Mouse (Mus musculus) embryonic facial prominence, embryonic 12.5 days (tissue): ENCODE measurements around the gene Gm17359. TPM values are rescaled to one million over a fixed set of nuclear protein-coding genes. Genes with fewer than 3 reads are reported as not detected.

Experiments used
- ATAC-seq: fragments of 200-750 bp; cut with Nextera tagmentation; 2 replicates; pipeline ENCODE4 v1.8.0; 2017; ENCODE audit not compliant: insufficient number of reproducible peaks, insufficient read depth, low FRiP score, low TSS enrichment
- H3K27ac ChIP-seq: fragments of 300-500 bp; sonication (generic); 2 replicates; pipeline ENCODE4 v1.5.1; 2016; ENCODE audit warnings: mild to moderate bottlenecking
- H3K27me3 ChIP-seq: fragments of 300-500 bp; sonication (generic); 2 replicates; pipeline ENCODE4 v1.6.1; 2016; ENCODE audit warnings: mild to moderate bottlenecking, moderate library complexity
- H3K36me3 ChIP-seq: fragments of 300-500 bp; sonication (generic); 2 replicates; pipeline ENCODE4 v1.6.1; 2016; ENCODE audit warnings: mild to moderate bottlenecking
- H3K4me1 ChIP-seq: fragments of 300-500 bp; sonication (generic); 2 replicates; pipeline ENCODE4 v1.6.1; 2016
- H3K4me2 ChIP-seq: fragments of 300-500 bp; sonication (generic); replicated peaks from 2 replicates; pipeline ENCODE4 v1.6.1; 2016; ENCODE audit warnings: mild to moderate bottlenecking, moderate library complexity
- H3K4me3 ChIP-seq: fragments of 300-500 bp; sonication (generic); 2 replicates; pipeline ENCODE4 v1.5.1; 2016; ENCODE audit warnings: mild to moderate bottlenecking
- H3K9ac ChIP-seq: fragments of 300-500 bp; sonication (generic); 2 replicates; pipeline ENCODE4 v1.6.1; 2016; ENCODE audit warnings: mild to moderate bottlenecking, moderate library complexity
- H3K9me3 ChIP-seq: fragments of 300-500 bp; sonication (generic); 2 replicates; pipeline ENCODE4 v1.6.1; 2016; ENCODE audit warnings: mild to moderate bottlenecking, moderate library complexity
- WGBS: fragments of 180-500 bp; shearing (Covaris S2); methylation state at CpG from one replicate; pipeline ENCODE4 v1.1.7; 2016; 5-methylcytosine and 5-hydroxymethylcytosine counted together
- polyA plus RNA-seq: library from polyadenylated mRNA; unstranded; fragments of >200 nt; fragmentation: Nextera tagmentation; extraction: Ambion mirVana; gene quantifications from 2 replicates; pipeline ENCODE4 v1.2.1, GENCODE M21; 2016

The Gm17359 gene
- polyA plus RNA-seq, result not detected in 2 replicates

DNA sequence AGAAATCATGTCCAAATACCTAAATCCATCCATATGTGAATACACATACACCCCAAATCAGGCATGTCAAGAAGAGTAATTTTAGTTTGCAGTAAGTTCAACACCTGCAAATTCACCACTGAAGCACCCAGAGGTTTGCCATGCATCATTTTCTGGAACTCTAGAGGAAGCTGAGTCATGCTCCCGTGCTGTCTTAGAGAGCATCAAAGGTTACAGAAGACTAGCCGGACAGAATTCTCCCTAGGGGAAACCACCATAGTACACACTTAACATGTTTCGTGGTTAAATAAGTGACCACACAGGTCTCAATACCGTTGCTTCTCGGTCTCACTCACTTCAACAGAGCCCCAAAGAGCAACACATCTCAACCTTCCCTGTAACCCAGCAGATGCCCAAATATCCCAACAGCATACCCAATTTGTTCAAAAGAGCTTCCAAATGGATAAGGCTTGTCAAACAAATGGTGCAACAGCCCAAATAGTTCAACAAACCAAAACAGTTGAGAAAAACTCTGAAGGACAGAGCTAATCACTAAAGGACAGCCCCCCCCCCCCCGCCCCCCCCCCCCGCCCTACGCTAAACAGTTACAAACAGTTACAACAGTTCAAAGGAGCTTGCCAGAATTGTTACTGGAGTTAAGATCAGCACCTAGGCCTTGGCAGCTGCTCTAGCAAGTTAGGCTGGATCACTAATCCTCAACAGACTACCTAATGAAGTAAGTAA, at the start of gene Gm17359:
Gm17359 (plus strand) TSS at position 618 of the 723 bp plus-strand sequence.
- no peak within 1 kb of the TSS for H3K27ac ChIP-seq
- no peak for ATAC-seq
- H3K27me3 ChIP-seq, result no peaks in the 10 kb centered on the region
- H3K9me3 ChIP-seq, result no peaks in the 10 kb centered on the region
- no peak within 1 kb of the TSS for H3K4me2 ChIP-seq
- no peak within 1 kb of the TSS for H3K9ac ChIP-seq
- H3K4me3 ChIP-seq, result no peak within 1 kb of the TSS
- no peaks in the 10 kb centered on the region for H3K36me3 ChIP-seq
- WGBS, result 67% methylated on average over 8 of the region's 8 CpGs
- 0 out of 2 replicates have a peak, but pooled peaks cover under 1% of the 10 kb centered on the region for H3K4me1 ChIP-seq

DNA sequence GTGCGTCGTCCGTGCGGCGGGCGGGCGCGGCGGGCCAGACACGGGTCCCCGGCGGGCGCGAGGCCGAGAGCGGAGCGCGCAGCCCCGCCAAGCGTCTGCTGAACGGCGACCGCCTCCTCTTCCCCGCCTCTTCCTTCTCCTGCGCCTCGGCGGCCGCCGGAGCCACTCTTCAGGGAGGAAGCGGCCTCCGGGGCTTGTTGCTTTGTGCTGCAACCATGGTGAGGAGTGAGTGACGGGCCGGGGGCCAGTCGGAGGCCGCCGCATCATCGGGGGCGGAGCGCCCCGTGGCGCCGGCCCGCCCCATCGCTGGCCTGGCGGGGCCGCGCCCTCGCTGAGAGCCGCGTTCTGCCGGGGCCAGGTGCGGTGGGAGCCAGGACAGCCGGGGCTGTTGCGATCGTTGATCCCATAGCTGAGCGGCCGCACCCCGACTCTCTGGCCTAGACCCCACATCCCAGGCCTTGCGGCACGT, 49.3 kb upstream of the Gm17359 start:
- WGBS, result under 1% methylated on average over 57 of the region's 60 CpGs
- Histone ChIP-seq H3K4me1 (peaks cover 33% of the 10 kb centered on the region), H3K27me3 (no peaks in the 10 kb centered on the region), H3K9me3 (no peaks in the 10 kb centered on the region), H3K4me3 (peak overlapping the region; percentile 94), H3K9ac (peak overlapping the region; percentile 91), H3K27ac (peak overlapping the region; percentile 95), H3K36me3 (no peaks in the 10 kb centered on the region), H3K4me2 (peak overlapping the region; percentile 74)
- ATAC-seq, result peak; percentile 98

DNA sequence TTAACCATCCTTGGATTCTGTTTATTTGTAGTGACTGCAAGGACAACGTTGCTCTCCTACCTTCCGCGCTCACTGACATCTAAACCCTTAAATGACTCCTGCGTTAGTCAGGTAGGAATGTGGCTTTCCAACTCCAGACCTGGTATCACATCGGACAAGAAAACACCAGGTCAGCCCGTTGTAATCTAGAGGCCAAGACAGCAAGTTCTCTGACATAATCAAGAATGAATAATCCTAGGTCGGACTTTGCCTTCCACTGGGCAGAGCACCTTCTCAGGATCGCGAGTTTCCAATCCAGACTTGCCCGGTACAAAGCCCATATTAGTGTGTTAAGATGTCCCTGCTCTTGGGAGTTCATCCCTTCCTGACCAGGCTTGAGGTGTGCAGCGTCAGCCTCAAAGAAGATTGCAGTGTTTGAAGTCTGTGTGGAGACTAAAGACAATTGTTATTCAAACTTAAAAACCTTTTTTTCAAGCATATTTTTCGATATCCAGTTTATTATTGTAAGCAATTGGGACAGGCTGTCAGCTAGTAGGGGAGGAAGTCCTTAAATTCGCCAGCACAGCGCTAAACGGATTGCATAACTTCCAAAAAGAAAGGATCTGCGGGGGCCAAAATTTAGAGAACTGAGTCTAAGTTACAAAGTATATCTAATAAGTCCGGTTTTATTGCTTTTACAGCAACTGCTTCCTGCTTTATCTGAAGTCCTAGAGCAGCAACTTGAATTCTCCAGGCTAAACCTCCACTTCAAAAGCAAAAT, 48.6 kb upstream of the Gm17359 start:
- Histone ChIP-seq H3K9me3 (no peaks in the 10 kb centered on the region), H3K27me3 (no peaks in the 10 kb centered on the region), H3K36me3 (no peaks in the 10 kb centered on the region), H3K4me2 (peak overlapping the region; percentile 74), H3K9ac (peak overlapping the region; percentile 67; the same call in 1 of the 2 replicates), H3K27ac (no peak overlapping the region), H3K4me3 (peak overlapping the region; percentile 94), H3K4me1 (peaks cover 26% of the 10 kb centered on the region)
- WGBS, result 11% methylated on average over 17 of the region's 17 CpGs
- no peak for ATAC-seq

DNA sequence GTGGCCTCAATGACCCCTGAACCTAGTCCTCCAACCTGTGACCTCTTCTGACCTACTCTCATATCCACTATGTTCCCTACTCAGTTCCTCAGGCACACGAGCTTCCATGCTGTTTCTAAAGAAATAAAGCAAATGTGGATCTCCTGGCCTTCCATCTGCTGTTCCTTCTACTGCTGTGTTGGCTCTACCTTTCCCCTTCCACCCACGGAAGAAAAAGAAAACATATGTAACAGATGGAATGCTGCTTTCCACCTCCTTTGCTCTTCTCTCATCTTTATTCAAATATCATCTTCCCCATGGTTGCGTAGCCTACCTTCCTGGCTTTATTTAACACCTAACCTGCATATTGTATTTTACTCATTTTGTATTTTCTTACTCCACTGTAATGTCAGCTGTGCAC, 47.4 kb upstream of the Gm17359 start:
- Histone ChIP-seq H3K4me3 (no peak overlapping the region), H3K27me3 (no peaks in the 10 kb centered on the region), H3K4me1 (peaks cover 15% of the 10 kb centered on the region), H3K9me3 (no peaks in the 10 kb centered on the region), H3K27ac (no peak overlapping the region), H3K9ac (no peak overlapping the region), H3K36me3 (no peaks in the 10 kb centered on the region), H3K4me2 (no peak overlapping the region)
- 59% methylated on average over 3 of the region's 3 CpGs for WGBS
- ATAC-seq, result no peak

DNA sequence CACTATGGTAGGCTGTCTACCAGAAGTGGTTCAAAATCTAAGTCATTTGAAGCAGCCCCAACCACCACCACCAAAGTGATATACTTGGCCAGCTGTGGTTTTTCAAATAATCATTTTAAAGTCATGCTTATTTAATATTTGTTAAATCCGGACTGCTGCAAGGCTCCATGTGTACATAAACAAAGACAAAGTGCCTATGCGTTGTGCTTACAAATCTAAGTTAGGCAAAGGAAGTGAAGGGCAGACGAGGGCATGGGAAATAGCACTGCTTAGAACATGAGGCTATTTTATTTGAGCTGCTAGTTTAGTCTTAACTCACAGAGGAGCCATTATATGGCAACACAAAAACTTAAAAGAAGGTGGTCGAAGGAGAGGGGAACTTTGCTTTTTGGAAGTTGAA, 43.4 kb upstream of the Gm17359 start:
- Histone ChIP-seq H3K9ac (no peak overlapping the region), H3K9me3 (no peaks in the 10 kb centered on the region), H3K27me3 (no peaks in the 10 kb centered on the region), H3K36me3 (no peaks in the 10 kb centered on the region), H3K27ac (no peak overlapping the region), H3K4me2 (no peak overlapping the region), H3K4me3 (no peak overlapping the region), H3K4me1 (no peaks in the 10 kb centered on the region)
- 49% methylated on average over 4 of the region's 4 CpGs for WGBS
- no peak for ATAC-seq

DNA sequence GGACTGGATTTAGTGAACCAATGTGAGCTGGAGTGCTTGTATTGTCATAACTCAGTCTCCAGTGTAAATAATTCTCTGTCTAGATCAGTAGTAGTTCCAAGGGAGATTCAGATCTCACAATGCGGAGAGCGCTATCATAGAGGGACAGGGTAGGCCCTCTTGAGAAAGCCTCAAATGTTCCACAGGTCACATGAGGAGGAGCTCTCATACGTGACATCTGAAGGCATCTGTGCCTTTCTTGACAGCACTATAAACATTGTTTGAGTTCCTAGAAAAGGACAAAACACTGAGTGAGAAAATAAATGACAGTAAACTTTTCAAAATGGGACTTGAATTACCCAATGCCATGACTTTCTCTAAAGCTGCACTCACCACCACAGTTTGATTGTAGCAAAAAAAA, 41.8 kb upstream of the Gm17359 start:
- Histone ChIP-seq H3K27me3 (no peaks in the 10 kb centered on the region), H3K4me1 (no peaks in the 10 kb centered on the region), H3K4me2 (no peak overlapping the region), H3K9ac (no peak overlapping the region), H3K9me3 (no peaks in the 10 kb centered on the region), H3K4me3 (no peak overlapping the region), H3K36me3 (no peaks in the 10 kb centered on the region), H3K27ac (no peak overlapping the region)
- WGBS, result 88% methylated on average over 3 of the region's 3 CpGs
- no peak for ATAC-seq

DNA sequence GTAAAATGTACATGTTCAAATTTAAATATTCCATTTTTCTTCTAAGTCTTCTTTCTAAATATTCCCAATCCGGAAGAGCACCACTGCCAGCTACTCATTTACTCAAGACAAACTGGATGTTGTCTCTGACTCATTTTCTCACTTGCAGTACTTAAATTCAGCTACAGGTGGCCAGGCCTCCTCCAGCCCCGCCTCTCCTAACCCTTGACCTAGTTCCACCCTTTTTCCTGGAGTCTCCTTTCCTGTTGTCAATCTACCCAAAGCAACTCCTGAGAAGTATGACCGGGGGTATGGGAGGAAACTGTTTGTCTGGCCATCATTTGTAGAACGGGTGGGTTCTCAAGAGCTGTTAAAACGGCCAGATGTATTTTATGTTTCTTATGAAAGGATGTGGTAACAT, 40.4 kb upstream of the Gm17359 start:
- 60% methylated on average over 5 of the region's 5 CpGs for WGBS
- no peaks in the 10 kb centered on the region for H3K36me3 ChIP-seq
- no peaks in the 10 kb centered on the region for H3K4me1 ChIP-seq
- no peaks in the 10 kb centered on the region for H3K9me3 ChIP-seq
- ATAC-seq, result no peak
- no peak overlapping the region for H3K9ac ChIP-seq
- no peak overlapping the region for H3K4me3 ChIP-seq
- H3K27ac ChIP-seq, result no peak overlapping the region
- no peaks in the 10 kb centered on the region for H3K27me3 ChIP-seq
- no peak overlapping the region for H3K4me2 ChIP-seq

DNA sequence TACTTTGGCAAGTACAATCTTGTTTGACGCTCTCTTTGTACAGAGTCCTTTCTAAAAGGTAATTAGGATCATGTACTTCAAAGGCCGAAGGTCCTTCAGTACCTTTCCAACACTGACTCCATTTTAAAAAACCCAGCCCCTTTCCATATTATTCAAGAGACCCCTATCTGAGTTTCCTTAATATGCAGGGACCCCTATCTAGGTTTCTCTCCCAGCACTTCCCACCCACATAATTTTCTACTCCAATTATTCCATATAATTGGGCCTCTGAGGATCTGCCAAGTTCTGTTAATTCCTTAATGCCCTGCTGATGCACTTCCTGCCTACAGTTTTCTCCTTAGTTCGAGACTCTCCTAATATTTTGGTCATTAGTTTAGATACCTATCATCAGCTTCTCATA, 39.9 kb upstream of the Gm17359 start:
- H3K4me1 ChIP-seq, result no peaks in the 10 kb centered on the region
- H3K27me3 ChIP-seq, result no peaks in the 10 kb centered on the region
- H3K4me3 ChIP-seq, result no peak overlapping the region
- no peak for ATAC-seq
- WGBS, result 80% methylated on average over 3 of the region's 3 CpGs
- H3K9me3 ChIP-seq, result no peaks in the 10 kb centered on the region
- H3K4me2 ChIP-seq, result no peak overlapping the region
- no peaks in the 10 kb centered on the region for H3K36me3 ChIP-seq
- H3K9ac ChIP-seq, result no peak overlapping the region
- no peak overlapping the region for H3K27ac ChIP-seq

DNA sequence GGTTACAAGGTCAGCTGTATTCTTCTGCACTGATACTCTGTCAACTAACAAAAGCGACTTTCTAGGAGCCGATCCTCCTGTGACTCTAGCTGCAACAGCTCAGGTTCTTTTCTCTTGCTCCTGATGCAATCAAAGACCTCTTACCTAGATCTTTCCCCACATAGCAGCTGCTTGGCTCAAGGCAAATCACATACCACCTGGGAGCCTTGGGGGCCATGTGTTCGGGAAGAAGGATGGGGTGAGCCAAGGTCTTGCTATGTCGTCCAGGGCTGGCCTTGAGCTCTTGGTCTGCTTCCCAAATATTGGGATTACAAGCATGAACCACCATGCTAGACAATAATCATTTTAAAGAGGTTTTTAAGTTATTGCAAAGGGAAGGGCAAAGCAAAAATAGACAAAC, 39.2 kb upstream of the Gm17359 start:
- no peaks in the 10 kb centered on the region for H3K27me3 ChIP-seq
- no peak for ATAC-seq
- H3K36me3 ChIP-seq, result no peaks in the 10 kb centered on the region
- no peaks in the 10 kb centered on the region for H3K9me3 ChIP-seq
- no peak overlapping the region for H3K27ac ChIP-seq
- WGBS, result 86% methylated on average over 4 of the region's 4 CpGs
- H3K9ac ChIP-seq, result no peak overlapping the region
- H3K4me2 ChIP-seq, result no peak overlapping the region
- H3K4me1 ChIP-seq, result no peaks in the 10 kb centered on the region
- no peak overlapping the region for H3K4me3 ChIP-seq

DNA sequence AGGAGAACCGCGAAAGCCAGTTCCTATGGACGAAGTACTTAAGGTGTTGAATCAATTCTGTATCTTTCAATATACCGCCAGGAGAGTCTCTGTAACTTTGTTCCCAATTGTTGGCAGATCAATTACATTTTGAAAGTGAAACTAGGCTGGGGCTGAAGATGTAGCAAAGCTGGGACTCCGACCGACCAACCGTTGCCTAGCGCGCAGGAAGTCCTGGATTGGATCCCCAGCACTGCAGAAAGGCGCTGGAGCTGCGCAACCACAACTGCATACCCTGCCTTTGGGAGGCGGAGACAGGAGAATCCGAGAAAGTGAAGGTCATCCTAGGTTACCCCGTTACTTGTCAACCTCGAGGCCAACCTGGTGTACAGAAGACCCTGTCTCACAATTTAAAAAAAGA, 37.1 kb upstream of the Gm17359 start:
- Histone ChIP-seq H3K4me2 (no peak overlapping the region), H3K9me3 (no peaks in the 10 kb centered on the region), H3K27me3 (no peaks in the 10 kb centered on the region), H3K4me1 (no peaks in the 10 kb centered on the region), H3K27ac (no peak overlapping the region), H3K9ac (no peak overlapping the region), H3K36me3 (no peaks in the 10 kb centered on the region), H3K4me3 (no peak overlapping the region)
- 84% methylated on average over 15 of the region's 15 CpGs for WGBS
- no peak for ATAC-seq

DNA sequence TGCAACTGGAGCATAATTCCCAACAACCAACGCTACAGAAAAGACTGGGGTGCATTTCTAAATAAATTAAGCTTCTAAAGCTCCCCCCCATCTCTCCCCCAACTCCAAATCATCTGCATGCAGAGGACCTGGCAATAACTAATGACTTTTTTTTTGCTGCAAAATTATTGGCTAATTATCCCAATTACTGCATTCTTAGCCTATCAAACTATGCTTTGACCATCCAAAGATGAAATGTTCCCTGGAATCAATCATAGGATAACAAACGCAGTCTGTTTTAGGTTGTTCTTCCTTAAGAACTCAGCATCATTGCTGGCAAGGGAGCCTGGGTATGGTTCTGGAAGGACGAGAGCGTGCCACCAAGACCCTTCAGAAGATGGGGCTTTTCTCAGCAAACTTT, 27.9 kb upstream of the Gm17359 start:
- no peaks in the 10 kb centered on the region for H3K27me3 ChIP-seq
- H3K4me1 ChIP-seq, result peaks cover 6% of the 10 kb centered on the region; the same call in 1 of the 2 replicates
- H3K9ac ChIP-seq, result no peak overlapping the region
- ATAC-seq, result no peak
- H3K4me2 ChIP-seq, result no peak overlapping the region
- H3K4me3 ChIP-seq, result no peak overlapping the region
- no peak overlapping the region for H3K27ac ChIP-seq
- no peaks in the 10 kb centered on the region for H3K9me3 ChIP-seq
- H3K36me3 ChIP-seq, result no peaks in the 10 kb centered on the region
- WGBS, result 83% methylated on average over 4 of the region's 4 CpGs

DNA sequence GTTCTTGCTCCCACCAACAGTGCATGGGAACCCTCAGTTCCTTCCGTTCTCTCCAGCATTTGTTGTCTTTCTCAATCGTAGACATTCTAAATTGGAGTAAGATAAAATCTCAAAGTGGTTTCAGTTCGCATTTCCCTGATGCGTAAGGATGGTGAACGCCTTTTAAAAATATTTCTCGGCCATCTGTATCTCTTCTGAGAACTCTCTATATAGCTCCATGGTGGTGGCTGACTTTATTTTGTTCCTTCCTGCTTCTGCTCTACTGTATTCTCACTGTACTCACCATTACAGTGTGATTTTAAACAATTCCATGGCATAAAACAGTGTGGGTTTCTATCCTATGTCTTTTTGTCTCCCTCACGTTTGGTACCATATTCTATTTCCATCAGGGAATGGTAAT, 26.3 kb upstream of the Gm17359 start:
- no peak overlapping the region for H3K27ac ChIP-seq
- no peak for ATAC-seq

More for the DNA sequence above, 26.3 kb upstream of the Gm17359 start:
- Histone ChIP-seq H3K9ac (no peak overlapping the region), H3K36me3 (no peaks in the 10 kb centered on the region), H3K4me3 (no peak overlapping the region), H3K9me3 (no peaks in the 10 kb centered on the region), H3K4me2 (no peak overlapping the region), H3K27me3 (no peaks in the 10 kb centered on the region), H3K4me1 (peaks cover 6% of the 10 kb centered on the region; the same call in 1 of the 2 replicates)
- 63% methylated on average over 7 of the region's 7 CpGs for WGBS
